Mouse (Mus musculus): Measurements from ENCODE around the gene H2-T24. TPM values are rescaled to one million over a fixed set of nuclear protein-coding genes. Genes with fewer than 3 reads are reported as not detected.

Gene H2-T24
- polyA plus RNA-seq, 1 experiment from 2014 or later, result 3.6 TPM

DNA sequence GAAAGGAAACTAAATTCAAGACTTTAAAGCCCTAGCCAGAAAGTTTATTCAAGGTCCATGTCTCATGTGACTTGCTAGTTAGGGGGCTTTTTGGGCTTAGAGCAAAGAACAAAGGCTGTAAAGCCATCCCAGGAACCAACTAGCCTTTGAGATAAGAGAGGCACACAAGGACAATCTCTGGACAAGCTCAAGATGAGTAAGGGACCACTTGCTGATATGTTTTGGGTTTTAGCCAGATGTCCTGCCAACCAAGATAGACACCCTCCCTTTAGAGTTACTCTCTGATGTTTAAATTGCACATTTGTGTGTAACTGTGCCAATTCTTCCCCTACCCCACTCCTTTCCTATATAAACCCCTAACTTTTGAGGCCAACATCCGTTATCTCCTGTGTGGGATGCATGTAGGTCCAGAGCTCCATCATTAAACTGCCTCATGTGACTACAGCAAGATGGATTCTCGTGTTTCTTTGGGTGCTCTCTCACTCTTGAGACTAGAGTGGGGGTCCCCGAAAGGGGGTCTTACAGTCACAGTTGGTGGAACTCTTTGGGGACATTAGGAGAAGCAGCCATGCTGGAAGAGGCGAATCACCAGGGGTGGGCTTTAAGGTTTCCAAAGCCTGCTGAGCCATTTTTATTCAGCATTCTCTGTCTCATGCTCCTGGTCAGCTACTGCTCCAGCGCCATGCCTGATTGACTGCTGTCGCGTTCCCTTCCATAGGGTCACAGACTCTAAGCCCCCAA is 8.7 kb upstream of the H2-T24 start:
- H3K4me2 ChIP-seq (ENCODE audit: low read depth), result no peak overlapping the region
- no peak overlapping the region for H3K4me3 ChIP-seq (ENCODE audit: low read depth, low read length)
- H3K9ac ChIP-seq (ENCODE audit: low read length), result no peak overlapping the region
- H3K36me3 ChIP-seq (ENCODE audit: control insufficient read depth, insufficient read depth, low read length), result no peaks in the 10 kb centered on the region
- no peak for ATAC-seq (ENCODE audit: insufficient read depth, low FRiP score, low TSS enrichment)
- H3K9me3 ChIP-seq (ENCODE audit: control insufficient read depth, low read length), result no peaks in the 10 kb centered on the region
- no peaks in the 10 kb centered on the region for H3K4me1 ChIP-seq (ENCODE audit: control insufficient read depth, insufficient read depth, low read length)
- WGBS, result 85% methylated on average over 7 of the region's 7 CpGs
- H3K27me3 ChIP-seq (ENCODE audit: control insufficient read depth, insufficient read depth, low read length), result 0 out of 2 replicates have a peak, but pooled peaks cover 4% of the 10 kb centered on the region
- DNase-seq (ENCODE audit: low spot score), result no peak
- no peak overlapping the region for H3K27ac ChIP-seq (ENCODE audit: low read depth, low read length)

DNA sequence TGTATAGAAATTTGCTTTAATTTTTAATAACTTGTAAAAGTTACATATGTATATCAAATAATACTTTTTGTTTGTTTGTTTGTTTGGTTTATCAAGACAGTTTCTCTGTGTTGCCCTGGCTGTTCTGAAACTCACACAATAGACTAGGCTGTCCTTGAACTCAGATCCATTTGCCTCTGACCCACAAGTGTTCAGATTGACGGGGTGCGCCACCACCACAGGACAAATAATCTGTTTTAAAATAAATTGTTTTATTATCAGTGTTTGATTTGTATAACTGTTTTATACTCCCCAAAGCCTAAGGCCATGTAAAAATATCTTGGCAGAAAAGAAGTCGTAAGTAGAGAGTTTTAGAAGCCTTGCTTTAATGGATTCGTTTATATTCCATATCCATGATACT is 7.3 kb upstream of the H2-T24 start:
- no peaks in the 10 kb centered on the region for H3K4me1 ChIP-seq (ENCODE audit: control insufficient read depth, insufficient read depth, low read length)
- DNase-seq (ENCODE audit: low spot score), result no peak
- H3K4me2 ChIP-seq (ENCODE audit: low read depth), result no peak overlapping the region
- H3K9ac ChIP-seq (ENCODE audit: low read length), result no peak overlapping the region
- H3K27ac ChIP-seq (ENCODE audit: low read depth, low read length), result no peak overlapping the region
- no peak for ATAC-seq (ENCODE audit: insufficient read depth, low FRiP score, low TSS enrichment)
- no peaks in the 10 kb centered on the region for H3K36me3 ChIP-seq (ENCODE audit: control insufficient read depth, insufficient read depth, low read length)
- WGBS, result 93% methylated on average over 4 of the region's 4 CpGs
- no peaks in the 10 kb centered on the region for H3K9me3 ChIP-seq (ENCODE audit: control insufficient read depth, low read length)
- no peak overlapping the region for H3K4me3 ChIP-seq (ENCODE audit: low read depth, low read length)
- H3K27me3 ChIP-seq (ENCODE audit: control insufficient read depth, insufficient read depth, low read length), result 0 out of 2 replicates have a peak, but pooled peaks cover 4% of the 10 kb centered on the region

GRCm38 (mm10) chr17:36025901-36026300 is 5.5 kb upstream of the H2-T24 start:
- ATAC-seq (ENCODE audit: insufficient read depth, low FRiP score, low TSS enrichment), result no peak
- Histone ChIP-seq H3K27ac (ENCODE audit: low read depth, low read length) (no peak overlapping the region), H3K9me3 (ENCODE audit: control insufficient read depth, low read length) (no peaks in the 10 kb centered on the region), H3K4me1 (ENCODE audit: control insufficient read depth, insufficient read depth, low read length) (no peaks in the 10 kb centered on the region), H3K27me3 (ENCODE audit: control insufficient read depth, insufficient read depth, low read length) (no peaks in the 10 kb centered on the region), H3K36me3 (ENCODE audit: control insufficient read depth, insufficient read depth, low read length) (no peaks in the 10 kb centered on the region), H3K4me3 (ENCODE audit: low read depth, low read length) (no peak overlapping the region), H3K9ac (ENCODE audit: low read length) (no peak overlapping the region), H3K4me2 (ENCODE audit: low read depth) (no peak overlapping the region)
- no peak for DNase-seq (ENCODE audit: low spot score)
- 65% methylated on average over 4 of the region's 4 CpGs for WGBS

- Histone ChIP-seq H3K9ac (ENCODE audit: low read length) (no peak overlapping the region), H3K27ac (ENCODE audit: low read depth, low read length) (no peak overlapping the region), H3K9me3 (ENCODE audit: control insufficient read depth, low read length) (no peaks in the 10 kb centered on the region), H3K36me3 (ENCODE audit: control insufficient read depth, insufficient read depth, low read length) (no peaks in the 10 kb centered on the region), H3K4me3 (ENCODE audit: low read depth, low read length) (no peak overlapping the region), H3K27me3 (ENCODE audit: control insufficient read depth, insufficient read depth, low read length) (no peaks in the 10 kb centered on the region), H3K4me1 (ENCODE audit: control insufficient read depth, insufficient read depth, low read length) (0 out of 2 replicates have a peak, but pooled peaks cover 2% of the 10 kb centered on the region), H3K4me2 (ENCODE audit: low read depth) (no peak overlapping the region)
- ATAC-seq (ENCODE audit: insufficient read depth, low FRiP score, low TSS enrichment), result no peak
- 69% methylated on average over 5 of the region's 5 CpGs for WGBS
- no peak for DNase-seq (ENCODE audit: low spot score)
Observed at GRCm38 (mm10) chr17:36025197-36025596, 4.8 kb upstream of the H2-T24 start.

GRCm38 (mm10) chr17:36023710-36024654 is 3.6 kb upstream of the H2-T24 start:
- H3K4me2 ChIP-seq (ENCODE audit: low read depth), result no peak overlapping the region
- 67% methylated on average over 9 of the region's 9 CpGs for whole genome bisulfite sequencing
- ATAC-seq (ENCODE audit: insufficient read depth, low FRiP score, low TSS enrichment), result no peak
- no peaks in the 10 kb centered on the region for H3K9me3 ChIP-seq (ENCODE audit: control insufficient read depth, low read length)
- H3K9ac ChIP-seq (ENCODE audit: low read length), result no peak overlapping the region
- H3K4me1 ChIP-seq (ENCODE audit: control insufficient read depth, insufficient read depth, low read length), result 0 out of 2 replicates have a peak, but pooled peaks cover 2% of the 10 kb centered on the region
- DNase-seq (ENCODE audit: low spot score), result no peak
- no peaks in the 10 kb centered on the region for H3K27me3 ChIP-seq (ENCODE audit: control insufficient read depth, insufficient read depth, low read length)
- no peak overlapping the region for H3K27ac ChIP-seq (ENCODE audit: low read depth, low read length)
- no peak overlapping the region for H3K4me3 ChIP-seq (ENCODE audit: low read depth, low read length)
- no peaks in the 10 kb centered on the region for H3K36me3 ChIP-seq (ENCODE audit: control insufficient read depth, insufficient read depth, low read length)

- 92% methylated on average over 6 of the region's 6 CpGs for WGBS
- H3K27me3 ChIP-seq (ENCODE audit: control insufficient read depth, insufficient read depth, low read length), result no peaks in the 10 kb centered on the region
- H3K4me3 ChIP-seq (ENCODE audit: low read depth, low read length), result no peak overlapping the region
- no peak overlapping the region for H3K27ac ChIP-seq (ENCODE audit: low read depth, low read length)
- no peak overlapping the region for H3K9ac ChIP-seq (ENCODE audit: low read length)
- H3K36me3 ChIP-seq (ENCODE audit: control insufficient read depth, insufficient read depth, low read length), result no peaks in the 10 kb centered on the region
- H3K4me2 ChIP-seq (ENCODE audit: low read depth), result no peak overlapping the region
- H3K9me3 ChIP-seq (ENCODE audit: control insufficient read depth, low read length), result no peaks in the 10 kb centered on the region
- DNase-seq (ENCODE audit: low spot score) (no peak), ATAC-seq (ENCODE audit: insufficient read depth, low FRiP score, low TSS enrichment) (no peak)
- 0 out of 2 replicates have a peak, but pooled peaks cover 2% of the 10 kb centered on the region for H3K4me1 ChIP-seq (ENCODE audit: control insufficient read depth, insufficient read depth, low read length)
Observed at GRCm38 (mm10) chr17:36022922-36023321, 2.6 kb upstream of the H2-T24 start.

DNA sequence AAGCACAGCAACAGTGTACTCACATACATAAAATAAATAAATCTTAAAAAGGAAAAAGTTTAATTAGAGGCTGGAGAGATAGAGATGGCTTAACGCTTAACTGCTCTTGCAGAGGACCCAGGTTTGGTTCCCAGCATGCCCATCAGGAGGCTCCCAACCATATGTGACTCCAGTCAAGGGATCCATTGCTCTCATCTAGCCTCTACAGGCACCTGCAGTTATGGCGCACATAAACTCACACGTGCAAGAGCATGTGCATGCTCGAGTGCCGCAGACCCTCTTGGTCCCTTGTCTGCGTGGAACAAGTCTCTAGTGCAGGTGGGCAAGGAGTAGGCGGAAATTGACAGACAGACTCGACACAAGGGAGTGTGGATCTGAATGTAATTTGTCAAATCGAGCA is 1.7 kb upstream of the H2-T24 start:
- no peak overlapping the region for H3K4me3 ChIP-seq (ENCODE audit: low read depth, low read length)
- no peaks in the 10 kb centered on the region for H3K27me3 ChIP-seq (ENCODE audit: control insufficient read depth, insufficient read depth, low read length)
- no peak for ATAC-seq (ENCODE audit: insufficient read depth, low FRiP score, low TSS enrichment)
- 90% methylated on average over 9 of the region's 9 CpGs for WGBS
- no peak overlapping the region for H3K4me2 ChIP-seq (ENCODE audit: low read depth)
- H3K4me1 ChIP-seq (ENCODE audit: control insufficient read depth, insufficient read depth, low read length), result 0 out of 2 replicates have a peak, but pooled peaks cover 2% of the 10 kb centered on the region
- no peak overlapping the region for H3K27ac ChIP-seq (ENCODE audit: low read depth, low read length)
- no peak overlapping the region for H3K9ac ChIP-seq (ENCODE audit: low read length)
- H3K36me3 ChIP-seq (ENCODE audit: control insufficient read depth, insufficient read depth, low read length), result no peaks in the 10 kb centered on the region
- DNase-seq (ENCODE audit: low spot score), result no peak
- H3K9me3 ChIP-seq (ENCODE audit: control insufficient read depth, low read length), result no peaks in the 10 kb centered on the region

GRCm38 (mm10) chr17:36021309-36021708 is 949 bp upstream of the H2-T24 start:
- DNase-seq (ENCODE audit: low spot score), result no peak
- Histone ChIP-seq H3K27me3 (ENCODE audit: control insufficient read depth, insufficient read depth, low read length) (no peaks in the 10 kb centered on the region), H3K9ac (ENCODE audit: low read length) (no peak overlapping the region), H3K9me3 (ENCODE audit: control insufficient read depth, low read length) (no peaks in the 10 kb centered on the region), H3K36me3 (ENCODE audit: control insufficient read depth, insufficient read depth, low read length) (no peaks in the 10 kb centered on the region), H3K4me2 (ENCODE audit: low read depth) (no peak overlapping the region), H3K4me1 (ENCODE audit: control insufficient read depth, insufficient read depth, low read length) (0 out of 2 replicates have a peak, but pooled peaks cover 2% of the 10 kb centered on the region), H3K4me3 (ENCODE audit: low read depth, low read length) (no peak overlapping the region), H3K27ac (ENCODE audit: low read depth, low read length) (no peak overlapping the region)
- 96% methylated on average over 1 of the region's 1 CpGs for WGBS
- ATAC-seq (ENCODE audit: insufficient read depth, low FRiP score, low TSS enrichment), result no peak

Data from neural tube, embryonic 11.5 days (tissue).